Comparison of ENCODE assay signal across 7 mouse cellular contexts in the genomic region with DNA sequence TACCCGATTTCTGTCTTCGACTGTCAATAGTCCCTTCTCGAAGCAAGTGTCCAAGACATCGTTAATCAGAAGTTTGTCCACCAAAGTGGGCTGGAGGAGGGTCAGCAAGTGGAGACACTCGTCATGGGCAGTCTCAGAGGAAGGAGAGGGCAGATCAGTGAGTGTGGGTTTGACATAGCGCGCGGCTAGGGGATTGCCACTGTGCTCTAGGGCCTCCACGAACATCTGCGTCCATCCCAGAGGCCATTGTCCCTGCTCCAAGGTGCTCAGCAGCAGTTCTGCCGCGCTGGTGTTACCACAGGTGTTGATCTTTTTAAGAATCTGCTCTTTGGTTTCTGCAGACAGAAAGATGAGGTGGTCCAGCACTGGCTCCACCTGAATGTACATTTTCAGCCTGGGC. TPM values are rescaled to one million over a fixed set of nuclear protein-coding genes. Genes with fewer than 3 reads are reported as not detected.
A peak's percentile ranks its signal among the peaks of the same experiment; 100 is the strongest.
DNase-seq lines count a peak whose midpoint lies in the region; ATAC-seq lines count a peak whose summit lies in the region.

No protein-coding gene starts in this region.

- 32% methylated on average over 12 of the region's 12 CpGs for WGBS in embryonic facial prominence, embryonic 12.5 days
- 37% methylated on average over 12 of the region's 12 CpGs for WGBS in limb, embryonic 13.5 days
- 38% methylated on average over 12 of the region's 12 CpGs for WGBS in midbrain, embryonic 14.5 days

- 0 out of 2 replicates have a peak, but pooled peaks cover 2% of the 10 kb centered on the region for H3K27me3 ChIP-seq in embryonic facial prominence, embryonic 12.5 days
- H3K27me3 ChIP-seq in limb, embryonic 13.5 days = peaks cover 6% of the 10 kb centered on the region; the same call in 1 of the 2 replicates
- H3K27me3 ChIP-seq in midbrain, embryonic 14.5 days (ENCODE audit: control insufficient read depth, insufficient read depth, low read length) = no peaks in the 10 kb centered on the region

- ATAC-seq in embryonic facial prominence, embryonic 12.5 days (ENCODE audit: insufficient number of reproducible peaks, insufficient read depth, low FRiP score, low TSS enrichment) = peak; percentile 59; the same call in 1 of the 2 replicates
- peak; percentile 30 for ATAC-seq in limb, embryonic 13.5 days (ENCODE audit: low FRiP score, low read depth)
- ATAC-seq in midbrain, embryonic 14.5 days (ENCODE audit: low FRiP score, low TSS enrichment) = peak; percentile 35; the same call in 1 of the 2 replicates

- no peak overlapping the region for H3K27ac ChIP-seq in embryonic facial prominence, embryonic 12.5 days
- H3K27ac ChIP-seq in limb, embryonic 13.5 days = no peak overlapping the region
- no peak overlapping the region for H3K27ac ChIP-seq in midbrain, embryonic 14.5 days (replicated peaks; ENCODE audit: low read depth, low read length)

- intact Hi-C loops in heart, postnatal 14 days (cut with DNase I) = no loop called here
- intact Hi-C loops in left cerebral cortex, postnatal 36 days (cut with DNase I) = no loop called here

- no peaks in the 10 kb centered on the region for H3K9me3 ChIP-seq in embryonic facial prominence, embryonic 12.5 days
- no peaks in the 10 kb centered on the region for H3K9me3 ChIP-seq in limb, embryonic 13.5 days
- H3K9me3 ChIP-seq in midbrain, embryonic 14.5 days (ENCODE audit: control insufficient read depth, low read length) = no peaks in the 10 kb centered on the region

- no peaks in the 10 kb centered on the region for H3K36me3 ChIP-seq in embryonic facial prominence, embryonic 12.5 days
- H3K36me3 ChIP-seq in limb, embryonic 13.5 days = no peaks in the 10 kb centered on the region
- no peaks in the 10 kb centered on the region for H3K36me3 ChIP-seq in midbrain, embryonic 14.5 days (ENCODE audit: control insufficient read depth, insufficient read depth, low read length)

- peak overlapping the region; percentile 48 for H3K9ac ChIP-seq in embryonic facial prominence, embryonic 12.5 days
- H3K9ac ChIP-seq in limb, embryonic 13.5 days = peak overlapping the region; percentile 69; the same call in 1 of the 2 replicates
- peak overlapping the region; percentile 39; the same call in 1 of the 2 replicates for H3K9ac ChIP-seq in midbrain, embryonic 14.5 days (replicated peaks; ENCODE audit: low read length)

- H3K4me1 ChIP-seq in embryonic facial prominence, embryonic 12.5 days = no peaks in the 10 kb centered on the region
- H3K4me1 ChIP-seq in limb, embryonic 13.5 days = peaks cover 9% of the 10 kb centered on the region; the same call in 1 of the 2 replicates
- H3K4me1 ChIP-seq in midbrain, embryonic 14.5 days (ENCODE audit: control insufficient read depth, insufficient read depth, low read length) = peaks cover 10% of the 10 kb centered on the region; the same call in 1 of the 2 replicates

- peak overlapping the region; percentile 74 for H3K4me2 ChIP-seq in embryonic facial prominence, embryonic 12.5 days (replicated peaks)
- peak overlapping the region; percentile 71 for H3K4me2 ChIP-seq in limb, embryonic 13.5 days (replicated peaks)
- H3K4me2 ChIP-seq in midbrain, embryonic 14.5 days (ENCODE audit: low read length) = peak overlapping the region; percentile 79

- DNase-seq in T-cell, adult 2 months (ENCODE audit: low spot score) = peak; percentile 12
- DNase-seq in heart, postnatal 14 days = peak; percentile 13 to 20
- DNase-seq in midbrain, embryonic 14.5 days = peak; percentile 20
- peak; percentile 32 for DNase-seq in thymus, postnatal 25 days
- no peak for DNase-seq in left cerebral cortex, postnatal 36 days (ENCODE audit: low spot score in 2 of 2)

- peak overlapping the region; percentile 51 for H3K4me3 ChIP-seq in embryonic facial prominence, embryonic 12.5 days
- peak overlapping the region; percentile 58 for H3K4me3 ChIP-seq in limb, embryonic 13.5 days
- peak overlapping the region; percentile 39 for H3K4me3 ChIP-seq in midbrain, embryonic 14.5 days (replicated peaks; ENCODE audit: low read depth, low read length)

RNA-seq across cellular contexts. Expression of a gene that starts 0.6 kb away (rescaled TPM):
- polyA plus RNA-seq in embryonic facial prominence, embryonic 12.5 days (2016; fragmentation: Nextera tagmentation; extraction: Ambion mirVana) = 1.7 and 1.9 TPM in 2 replicates
- 1 to 10 TPM; 4.2 to 4.8 TPM for total RNA-seq in heart, postnatal 14 days (2021)
- polyA plus RNA-seq in limb, embryonic 13.5 days (2015; fragmentation: Nextera tagmentation; extraction: Ambion mirVana) = 1.4 and 1.6 TPM in 2 replicates
- polyA plus RNA-seq in midbrain, embryonic 14.5 days (2014; fragmentation: Nextera tagmentation; extraction: Ambion mirVana) = 0.61 and 2.1 TPM in 2 replicates
- total RNA-seq in left cerebral cortex, postnatal 36 days (2021) = 1 to 10 TPM; 3.2 to 3.5 TPM

RNA-seq across cellular contexts. Expression of a gene that starts 18.6 kb away (rescaled TPM):
- 2.7 TPM in 2 replicates for polyA plus RNA-seq in embryonic facial prominence, embryonic 12.5 days (2016; fragmentation: Nextera tagmentation; extraction: Ambion mirVana)
- total RNA-seq in heart, postnatal 14 days (2021) = 10 to 100 TPM; 36.7 to 37.8 TPM
- 1.1 and 1.5 TPM in 2 replicates for polyA plus RNA-seq in limb, embryonic 13.5 days (2015; fragmentation: Nextera tagmentation; extraction: Ambion mirVana)
- 4.0 and 4.3 TPM in 2 replicates for polyA plus RNA-seq in midbrain, embryonic 14.5 days (2014; fragmentation: Nextera tagmentation; extraction: Ambion mirVana)
- total RNA-seq in left cerebral cortex, postnatal 36 days (2021) = 10 to 100 TPM; 15.5 to 24.5 TPM

Comparison
In these comparisons a context has a peak if more than half of its experiments do, and no peak if none do; other contexts are left out.
1. DNase-seq: peak in T-cell, adult 2 months (single experiment), heart, postnatal 14 days (2 of 2), midbrain, embryonic 14.5 days (single experiment) and thymus, postnatal 25 days (single experiment); none in left cerebral cortex, postnatal 36 days (0 of 2).
2. Peak in every context shown above with its lines, with median percentiles within 50 percentile points of each other: ATAC-seq, H3K4me2 ChIP-seq, H3K4me3 ChIP-seq and H3K9ac ChIP-seq.